Mouse (Mus musculus) heart, adult 2 months (tissue): ENCODE measurements at regions not wholly inside any gene's neighbourhood (a gene's known extent, or its start where the extent isn't known, plus 50 kb on each side); places are given as distances from the start of the nearest gene placed in this dataset.

ENCODE experiments used
- CTCF ChIP-seq: fragments of 200-600 bp; IDR thresholded peaks from 2 replicates; pipeline ENCODE4 v1.8.1; 2022; ENCODE audit warnings: antibody characterized with exemption, mild to moderate bottlenecking, moderate library complexity
- EP300 ChIP-seq: fragments of 200-500 bp; IDR thresholded peaks from 2 replicates; pipeline ENCODE4 v1.6.1; 2011; ENCODE audit warnings: low read depth, low read length, control low read depth; ENCODE audit not compliant: insufficient read depth

DNA sequence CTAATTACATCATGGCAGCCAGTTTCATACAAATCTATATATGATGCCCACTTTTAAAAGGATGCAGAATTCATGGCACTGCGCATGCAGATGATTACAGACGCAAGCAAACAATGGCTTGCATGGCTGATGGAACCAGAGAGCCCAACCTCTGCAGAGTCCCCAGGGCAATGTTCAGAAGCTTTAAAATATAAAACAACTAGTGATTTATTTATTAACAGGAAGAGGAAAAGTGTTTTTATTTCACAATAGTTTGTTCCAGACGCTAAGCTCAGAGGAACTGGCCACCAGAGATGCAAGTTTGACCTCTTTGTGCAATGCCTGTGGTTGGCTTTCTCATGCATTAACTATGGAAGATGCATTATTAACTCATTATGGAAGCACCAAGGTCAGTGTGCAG, 215.3 kb upstream of the Sorcs1 start:
- no peak for TF ChIP-seq CTCF
- no peak for TF ChIP-seq EP300
